Mouse (Mus musculus): ENCODE results near the gene Srrm3. TPM values are rescaled to one million over a fixed set of nuclear protein-coding genes. Genes with fewer than 3 reads are reported as not detected.

Gene Srrm3
- polyA plus RNA-seq (2014; fragmentation: Illumina TruSeq; extraction: RNeasy Lipid Tissue Mini Kit (QIAGEN cat#74804); ENCODE audit: low read depth, low replicate concordance) = not detected

GRCm38 (mm10) chr5:135806555-135807262 lies at the start of gene Srrm3:
TSS of gene Srrm3 (plus strand) at chr5:135806890.

GRCm38 (mm10) chr5:135777796-135778470 lies 28.8 kb upstream of the Srrm3 start, which contains the start of gene Styxl1:
TSS of gene Styxl1 (minus strand) at chr5:135778385.

DNA sequence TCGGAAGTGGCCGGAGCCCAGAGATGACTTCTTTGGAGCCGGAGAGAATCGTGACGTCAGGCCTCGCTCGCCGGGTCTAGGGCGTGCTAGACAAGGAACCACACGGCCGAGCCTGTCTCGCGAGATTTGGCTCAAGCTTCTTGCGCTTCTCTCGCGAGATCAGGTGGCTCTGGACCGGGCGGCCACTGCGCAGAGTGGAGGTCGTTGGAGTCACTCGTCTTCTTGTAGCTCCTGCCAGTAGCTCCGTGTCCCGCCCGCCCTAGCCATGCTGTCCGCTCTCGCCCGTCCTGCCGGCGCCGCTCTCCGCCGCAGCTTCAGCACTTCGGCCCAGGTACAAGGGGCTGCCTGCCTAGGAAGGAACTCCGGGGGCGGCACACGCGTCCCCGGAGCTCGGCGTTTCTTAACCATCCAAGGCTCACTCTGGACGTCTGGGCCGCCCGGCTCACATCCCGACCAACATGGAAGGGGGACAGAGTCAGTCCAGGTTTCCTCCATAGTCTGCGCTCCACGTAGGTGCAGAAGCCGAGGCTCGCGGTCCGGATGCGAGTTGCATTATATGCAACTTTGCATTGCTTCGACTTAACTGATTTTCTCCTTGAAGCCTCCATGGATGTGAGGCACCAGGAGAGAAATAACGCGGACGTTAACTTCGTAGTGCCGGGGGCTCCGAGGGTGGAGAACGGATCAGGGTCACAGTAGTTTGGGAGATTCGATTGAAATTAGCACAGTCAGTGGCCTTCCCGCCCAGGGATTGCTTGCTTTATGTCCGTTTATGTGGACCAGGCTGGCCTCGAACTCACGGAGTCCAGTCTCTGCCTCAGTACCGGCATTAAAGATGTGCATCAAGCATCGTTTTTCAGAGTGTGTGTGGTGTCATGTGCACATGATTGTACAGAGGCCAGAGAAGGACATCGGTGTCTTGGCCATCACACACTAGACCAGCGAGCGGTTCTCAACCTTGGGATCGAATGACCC lies 27.9 kb upstream of the Srrm3 start, which contains the start of gene Mdh2:
TSS of gene Mdh2 (plus strand) at position 10 of the 975 bp plus-strand sequence.

DNA sequence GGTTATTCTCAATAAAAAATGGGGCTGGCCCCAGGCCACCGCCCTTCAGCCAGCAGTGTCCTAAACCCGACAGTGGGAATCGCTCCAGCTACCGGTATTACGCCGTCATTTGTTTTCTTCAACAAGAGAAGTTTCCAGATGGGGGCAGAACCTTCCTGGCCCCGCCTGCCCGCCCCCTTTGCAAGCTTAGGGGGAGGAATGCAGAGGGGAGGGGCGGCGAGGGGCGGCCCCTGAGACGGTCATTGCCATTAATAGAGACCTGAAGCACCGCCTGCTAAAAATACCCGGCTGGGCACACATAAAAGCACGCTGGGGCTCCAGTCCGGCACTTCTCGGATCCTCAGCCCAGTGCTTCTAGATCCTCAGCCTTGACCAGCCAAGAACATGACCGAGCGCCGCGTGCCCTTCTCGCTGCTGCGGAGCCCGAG lies 81.0 kb downstream of the Srrm3 start, which contains the start of gene Hspb1:
TSS of gene Hspb1 (plus strand) at position 245 of the 428 bp plus-strand sequence.

Other genes starting within 250 kb of the Srrm3 start
- not detected for gene Ccl26, start 243.3 kb upstream of the Srrm3 start, polyA plus RNA-seq (2014; fragmentation: Illumina TruSeq; extraction: RNeasy Lipid Tissue Mini Kit (QIAGEN cat#74804); ENCODE audit: low read depth, low replicate concordance)
- gene Ccl24, start 233.8 kb upstream of the Srrm3 start, polyA plus RNA-seq (2014; fragmentation: Illumina TruSeq; extraction: RNeasy Lipid Tissue Mini Kit (QIAGEN cat#74804); ENCODE audit: low read depth, low replicate concordance) = 0.90 TPM
- gene Rhbdd2, start 174.3 kb upstream of the Srrm3 start, polyA plus RNA-seq (2014; fragmentation: Illumina TruSeq; extraction: RNeasy Lipid Tissue Mini Kit (QIAGEN cat#74804); ENCODE audit: low read depth, low replicate concordance) = 5.1 TPM
- gene Por, start 136.9 kb upstream of the Srrm3 start, polyA plus RNA-seq (2014; fragmentation: Illumina TruSeq; extraction: RNeasy Lipid Tissue Mini Kit (QIAGEN cat#74804); ENCODE audit: low read depth, low replicate concordance) = 72.4 TPM
- 12.1 TPM for gene Tmem120a, start 62.4 kb upstream of the Srrm3 start, polyA plus RNA-seq (2014; fragmentation: Illumina TruSeq; extraction: RNeasy Lipid Tissue Mini Kit (QIAGEN cat#74804); ENCODE audit: low read depth, low replicate concordance)
- not detected for gene Styxl1, start 28.5 kb upstream of the Srrm3 start, polyA plus RNA-seq (2014; fragmentation: Illumina TruSeq; extraction: RNeasy Lipid Tissue Mini Kit (QIAGEN cat#74804); ENCODE audit: low read depth, low replicate concordance)
- 39.5 TPM for gene Mdh2, start 28.4 kb upstream of the Srrm3 start, polyA plus RNA-seq (2014; fragmentation: Illumina TruSeq; extraction: RNeasy Lipid Tissue Mini Kit (QIAGEN cat#74804); ENCODE audit: low read depth, low replicate concordance)
- gene Hspb1, start 81.0 kb downstream of the Srrm3 start, polyA plus RNA-seq (2014; fragmentation: Illumina TruSeq; extraction: RNeasy Lipid Tissue Mini Kit (QIAGEN cat#74804); ENCODE audit: low read depth, low replicate concordance) = 0.95 TPM
- 48.4 TPM for gene Ywhag, start 127.7 kb downstream of the Srrm3 start, polyA plus RNA-seq (2014; fragmentation: Illumina TruSeq; extraction: RNeasy Lipid Tissue Mini Kit (QIAGEN cat#74804); ENCODE audit: low read depth, low replicate concordance)
- 1.4 TPM for gene Ssc4d, start 167.6 kb downstream of the Srrm3 start, polyA plus RNA-seq (2014; fragmentation: Illumina TruSeq; extraction: RNeasy Lipid Tissue Mini Kit (QIAGEN cat#74804); ENCODE audit: low read depth, low replicate concordance)
- gene Zp3, start 173.2 kb downstream of the Srrm3 start, polyA plus RNA-seq (2014; fragmentation: Illumina TruSeq; extraction: RNeasy Lipid Tissue Mini Kit (QIAGEN cat#74804); ENCODE audit: low read depth, low replicate concordance) = not detected
- gene Dtx2, start 187.9 kb downstream of the Srrm3 start, polyA plus RNA-seq (2014; fragmentation: Illumina TruSeq; extraction: RNeasy Lipid Tissue Mini Kit (QIAGEN cat#74804); ENCODE audit: low read depth, low replicate concordance) = 0.32 TPM
- gene Upk3b, start 231.6 kb downstream of the Srrm3 start, polyA plus RNA-seq (2014; fragmentation: Illumina TruSeq; extraction: RNeasy Lipid Tissue Mini Kit (QIAGEN cat#74804); ENCODE audit: low read depth, low replicate concordance) = 0.40 TPM
- not detected for gene Upk3bl, start 247.6 kb downstream of the Srrm3 start, polyA plus RNA-seq (2014; fragmentation: Illumina TruSeq; extraction: RNeasy Lipid Tissue Mini Kit (QIAGEN cat#74804); ENCODE audit: low read depth, low replicate concordance)